Mouse (Mus musculus) forelimb bud, embryonic 11.5 days (tissue): ENCODE data around the gene Chid1.
"Not testable (repeated sequence)": the region's sequence is repeated elsewhere in the genome, so short reads cannot be mapped to it uniquely, and the experiment has no call there.

Source experiments
- DNase-seq: peaks from one replicate; pipeline ENCODE4 v3.0.0-alpha.2; 2012; ENCODE audit warnings: low read depth, low spot score

Chid1 gene

DNA sequence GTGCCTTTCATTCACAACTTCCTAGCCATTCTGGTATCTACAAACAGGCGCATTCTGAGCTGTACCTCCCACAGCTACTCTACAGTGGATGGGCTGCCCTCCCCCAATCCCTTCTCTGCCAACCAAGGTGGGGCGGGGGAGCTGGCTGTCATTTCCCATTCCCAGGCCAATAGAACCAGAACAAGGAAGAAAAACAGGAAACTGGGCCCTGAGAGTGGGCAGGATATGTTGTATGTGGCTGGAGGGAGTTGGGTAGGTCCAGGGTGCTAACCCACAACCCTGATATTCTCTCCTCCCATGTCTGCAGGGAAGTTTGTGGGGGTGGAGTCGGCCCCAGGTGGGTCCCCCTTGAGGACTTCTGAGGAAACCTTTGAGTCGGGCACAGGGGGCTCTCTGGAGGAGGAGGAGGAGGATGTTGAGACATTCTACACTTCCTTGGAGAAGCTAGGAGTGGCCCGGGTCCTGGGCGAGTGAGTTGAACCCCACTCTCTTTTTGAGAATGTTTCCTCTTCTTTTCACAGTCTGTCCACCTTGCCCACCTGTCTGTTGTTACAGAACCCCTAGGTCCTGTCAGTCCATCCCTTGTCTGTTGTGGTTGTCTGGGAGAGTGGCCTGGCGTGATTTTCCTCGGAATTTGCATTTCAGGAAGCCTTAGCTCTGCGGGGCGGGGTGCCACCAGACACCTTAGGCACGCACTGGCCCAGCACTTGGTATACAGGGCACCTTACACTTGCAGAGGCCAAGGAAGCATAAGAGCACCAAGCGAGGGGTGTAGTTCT lies 75.6 kb downstream of the Chid1 start:
- no peak for DNase-seq

DNA sequence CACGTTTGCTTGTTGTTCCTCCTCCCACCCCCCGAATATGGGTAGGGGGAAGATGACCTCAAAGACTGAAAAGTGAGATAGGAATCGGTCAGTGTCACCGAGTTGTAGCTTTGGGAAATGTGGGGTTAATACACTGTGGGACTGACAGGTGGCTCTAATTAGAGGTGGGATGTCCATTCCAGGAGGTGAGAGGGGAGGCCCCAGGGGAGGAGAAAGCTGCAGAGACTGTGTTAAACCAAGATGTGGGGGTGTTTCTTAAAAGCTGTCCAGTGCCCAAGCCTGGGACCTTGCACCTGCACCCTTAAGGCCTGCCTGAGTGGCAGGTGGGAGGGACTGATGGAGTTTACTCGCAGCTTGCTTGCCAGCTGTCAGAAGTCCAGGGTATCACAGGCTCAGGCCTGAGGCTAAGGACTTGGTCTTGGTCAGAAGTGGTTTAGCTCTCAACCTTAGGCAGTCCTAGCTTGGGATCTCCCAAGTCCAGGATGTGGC lies 77.3 kb downstream of the Chid1 start:
- no peak for DNase-seq

DNA sequence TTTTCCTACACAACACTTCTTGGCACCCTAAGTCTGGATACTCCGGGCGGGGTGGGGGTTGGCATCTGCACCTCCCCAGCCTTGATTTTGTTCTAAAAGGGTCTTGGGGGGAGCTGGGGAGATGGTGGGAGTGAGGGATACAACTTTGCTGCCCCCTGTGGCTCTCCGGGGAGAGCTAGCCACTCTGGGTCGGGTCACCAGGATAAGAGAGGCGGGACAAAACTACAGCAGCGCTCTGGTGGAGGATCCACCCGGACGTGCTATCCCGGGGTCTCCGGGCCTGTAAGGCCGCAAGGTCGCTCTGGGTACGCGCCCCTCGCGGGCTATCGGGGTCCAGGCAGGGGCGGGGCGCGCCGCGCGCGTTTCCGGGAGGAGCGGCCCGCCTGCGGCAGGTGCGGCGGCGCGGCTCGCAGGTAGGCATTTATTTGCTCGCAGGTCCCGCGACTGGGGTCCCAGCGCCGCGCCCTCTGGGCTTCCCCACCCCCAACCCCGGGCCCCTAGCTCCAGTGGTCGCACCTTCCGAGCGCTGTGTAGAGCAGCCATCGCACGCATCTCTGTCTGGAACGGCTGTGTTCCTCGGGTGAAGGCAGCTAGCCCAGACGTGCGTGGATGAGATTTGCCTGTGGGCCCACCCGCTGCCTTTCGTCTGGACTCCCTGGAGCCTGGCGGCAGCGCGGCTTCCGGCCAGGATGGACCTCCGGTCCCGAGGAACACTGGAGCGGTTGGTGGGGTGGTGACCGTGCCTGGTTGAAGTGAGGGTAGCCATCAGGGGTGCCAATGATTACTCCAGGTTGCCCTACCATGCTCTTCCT lies 77.9 kb downstream of the Chid1 start:
- no peak for DNase-seq

DNA sequence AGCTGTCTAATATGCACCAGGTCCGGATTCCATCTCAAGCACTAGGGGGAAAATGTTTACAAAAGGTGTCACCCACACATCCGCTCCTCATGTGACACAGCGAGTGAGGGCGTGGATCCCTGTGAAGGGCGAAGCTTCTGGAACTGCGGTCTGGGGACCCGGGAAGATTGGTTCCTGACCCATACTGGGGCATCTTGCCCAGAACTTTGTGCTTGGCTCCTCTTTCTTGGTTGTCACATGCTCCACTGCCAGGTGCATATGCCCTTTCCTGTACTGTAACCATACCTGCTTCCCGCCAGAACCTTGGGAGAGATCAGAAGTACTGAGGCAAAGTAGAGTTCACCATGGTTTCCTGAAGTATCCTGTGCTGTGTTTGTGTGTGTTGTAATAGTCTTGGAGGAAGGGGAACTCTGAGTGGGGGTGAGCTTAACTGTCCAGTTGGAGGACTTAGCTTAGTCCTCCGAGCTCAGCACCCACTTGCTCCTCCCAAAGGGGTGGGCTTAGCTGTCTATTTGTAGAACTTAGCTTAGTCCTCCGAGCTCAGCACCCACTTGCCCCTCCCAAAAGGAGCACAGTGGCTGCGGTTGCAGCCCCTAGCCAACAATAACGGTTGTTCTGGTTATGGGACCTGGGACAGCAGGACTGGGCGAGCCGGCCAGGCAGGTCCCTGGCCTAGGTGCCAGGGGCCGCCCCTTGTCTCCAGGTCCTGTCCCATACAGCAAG lies 79.1 kb downstream of the Chid1 start, which contains the start of gene Cracr2b:
Gene Cracr2b, plus strand, starts transcription at position 704 of the 723 bp plus-strand sequence.
- DNase-seq, result no peak

DNA sequence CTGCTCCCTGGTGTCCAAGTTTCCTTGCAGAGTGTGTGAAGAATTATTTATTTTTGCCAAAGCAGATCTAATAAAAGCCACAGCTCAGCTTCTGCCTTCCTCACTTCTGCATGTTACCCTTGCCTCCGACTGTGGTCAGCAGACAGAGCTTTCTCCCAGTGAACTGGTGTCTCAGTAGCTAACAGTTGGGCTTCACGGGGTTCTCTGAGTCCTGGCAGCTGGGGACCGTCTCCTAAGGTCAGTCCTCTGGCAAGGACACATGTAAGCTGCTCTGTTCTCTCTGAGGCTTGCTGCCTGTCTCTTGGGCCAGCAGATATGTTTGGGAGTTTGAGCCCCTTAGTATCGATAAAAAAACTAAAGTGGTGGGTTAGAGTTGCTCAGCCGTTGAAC lies 79.7 kb downstream of the Chid1 start:
- no peak for DNase-seq

DNA sequence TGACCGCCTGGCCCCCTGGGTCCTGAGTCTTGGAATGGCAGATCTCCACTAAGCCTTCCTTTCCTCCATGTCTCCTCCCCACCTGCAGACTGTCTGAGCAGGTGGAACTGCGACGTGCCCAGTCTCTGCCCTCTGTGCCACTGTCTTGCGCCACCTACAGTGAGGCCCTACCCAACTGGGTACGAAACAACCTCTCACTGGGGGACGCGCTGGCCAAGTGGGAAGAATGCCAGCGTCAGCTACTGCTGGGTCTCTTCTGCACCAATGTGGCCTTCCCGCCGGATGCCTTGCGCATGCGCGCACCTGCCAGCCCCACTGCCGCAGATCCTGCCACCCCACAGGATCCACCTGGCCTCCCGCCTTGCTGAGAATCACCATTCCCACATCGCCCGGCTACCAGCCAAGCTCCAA lies 80.4 kb downstream of the Chid1 start:
- DNase-seq, result no peak

DNA sequence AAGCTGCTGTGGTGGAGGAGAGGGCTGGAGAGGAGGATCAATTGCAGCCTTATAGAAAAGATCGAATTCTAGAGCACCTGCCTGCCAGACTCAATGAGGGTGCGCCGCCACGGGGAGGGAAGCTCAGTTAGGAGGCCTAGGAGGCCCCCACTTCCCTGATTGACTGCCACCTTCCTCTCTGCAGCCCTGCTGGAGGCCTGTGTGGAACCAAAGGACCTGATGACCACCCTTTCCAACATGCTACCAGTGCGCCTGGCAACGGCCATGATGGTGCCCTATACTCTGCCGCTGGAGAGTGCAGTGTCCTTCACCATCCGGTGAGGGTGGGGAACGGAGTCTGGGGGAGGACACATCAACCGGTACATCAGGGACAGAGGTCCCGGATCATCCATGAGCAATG lies 81.0 kb downstream of the Chid1 start:
- DNase-seq, result no peak

DNA sequence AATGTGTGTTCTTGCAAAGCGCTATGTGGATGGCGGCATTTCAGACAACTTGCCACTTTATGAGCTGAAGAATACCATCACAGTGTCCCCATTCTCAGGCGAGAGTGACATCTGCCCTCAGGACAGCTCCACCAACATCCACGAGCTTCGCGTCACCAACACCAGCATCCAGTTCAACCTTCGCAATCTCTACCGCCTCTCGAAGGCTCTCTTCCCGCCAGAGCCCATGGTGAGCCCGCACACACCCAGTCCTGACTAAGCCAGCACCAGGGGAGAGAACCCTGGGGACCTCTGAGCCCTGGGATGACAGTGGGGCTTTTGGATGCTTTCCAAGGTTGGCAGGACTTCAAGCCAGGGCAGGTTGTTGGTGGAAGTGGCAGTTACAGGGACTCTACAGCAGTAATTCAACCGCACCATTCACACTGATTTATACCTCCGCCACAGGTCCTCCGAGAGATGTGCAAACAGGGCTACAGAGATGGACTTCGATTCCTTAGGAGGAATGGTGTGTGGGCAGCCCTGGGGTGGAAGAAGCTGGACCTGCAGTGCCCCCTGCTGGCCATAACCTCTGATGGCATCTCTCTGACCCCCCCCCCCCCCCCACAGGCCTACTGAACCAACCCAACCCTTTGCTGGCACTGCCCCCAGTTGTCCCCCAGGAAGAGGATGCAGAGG lies 81.5 kb downstream of the Chid1 start:
- no peak for DNase-seq

DNA sequence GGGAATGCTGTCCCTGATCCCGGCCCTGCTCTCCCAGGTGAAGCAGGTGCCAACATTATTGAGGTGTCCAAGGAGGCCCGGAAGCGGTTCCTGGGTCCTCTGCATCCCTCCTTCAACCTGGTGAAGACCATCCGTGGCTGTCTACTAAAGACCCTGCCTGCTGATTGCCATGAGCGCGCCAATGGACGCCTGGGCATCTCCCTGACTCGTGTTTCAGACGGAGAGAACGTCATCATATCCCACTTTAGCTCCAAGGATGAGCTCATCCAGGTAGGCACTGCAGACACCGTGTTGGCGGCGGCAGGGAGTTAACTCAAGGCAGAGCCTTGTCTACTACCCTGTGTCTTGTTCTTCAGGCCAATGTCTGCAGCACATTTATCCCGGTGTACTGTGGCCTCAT lies 82.4 kb downstream of the Chid1 start:
- DNase-seq, result no peak

DNA sequence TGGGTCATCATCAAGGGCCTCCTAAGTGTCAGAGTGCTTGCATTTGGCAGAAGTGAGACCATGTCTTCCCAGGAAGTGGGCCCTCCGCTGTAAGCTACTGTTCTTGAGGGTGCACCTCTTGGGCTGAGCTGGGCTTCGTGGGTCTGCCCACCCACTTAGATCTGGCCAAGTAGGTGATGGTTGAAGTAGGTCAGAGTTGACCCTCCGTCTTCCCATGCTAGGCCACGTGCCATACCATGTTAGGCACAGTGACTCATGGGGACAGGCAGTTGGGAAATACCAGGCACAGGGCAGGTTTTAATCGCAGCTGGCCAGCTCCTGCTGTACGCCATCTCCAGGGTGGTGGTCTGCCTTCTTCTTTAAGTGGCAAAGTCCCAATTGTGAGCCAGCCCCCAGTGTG lies 82.9 kb downstream of the Chid1 start:
- no peak for DNase-seq

DNA sequence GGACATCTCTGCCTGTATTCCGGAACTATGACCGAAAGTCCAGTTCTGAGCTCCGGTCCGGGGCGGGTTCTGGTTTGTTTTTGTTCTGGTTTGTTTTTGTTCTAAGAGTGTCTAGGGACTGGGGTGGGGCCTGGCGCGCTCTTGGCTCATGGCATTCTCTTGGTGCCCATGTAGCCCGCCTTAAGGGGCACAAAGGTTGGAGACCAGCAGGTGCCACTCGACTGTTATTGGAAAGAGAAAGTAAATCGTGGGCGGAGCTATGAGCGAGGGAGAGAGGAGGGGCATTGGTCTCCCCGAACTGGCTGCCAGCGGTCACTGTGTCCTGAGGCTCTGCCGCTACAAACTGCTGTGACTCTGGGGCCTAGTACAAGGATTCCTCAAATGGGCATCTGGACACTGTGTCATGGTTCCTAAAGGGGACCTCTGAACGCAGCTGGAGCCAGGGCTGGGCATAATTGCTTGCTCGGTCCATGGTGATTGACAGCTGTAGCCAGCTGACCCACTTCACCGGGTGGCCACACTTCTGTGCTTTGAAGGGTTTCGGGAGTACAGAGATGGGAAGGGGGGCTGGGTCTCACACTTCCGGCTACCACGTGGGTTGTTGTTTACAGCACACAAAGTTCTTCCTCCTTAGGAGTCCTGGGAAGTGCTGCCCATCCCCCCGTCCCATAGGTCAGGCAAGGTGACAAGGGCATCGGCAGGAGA lies 83.9 kb downstream of the Chid1 start:
- DNase-seq, result no peak

DNA sequence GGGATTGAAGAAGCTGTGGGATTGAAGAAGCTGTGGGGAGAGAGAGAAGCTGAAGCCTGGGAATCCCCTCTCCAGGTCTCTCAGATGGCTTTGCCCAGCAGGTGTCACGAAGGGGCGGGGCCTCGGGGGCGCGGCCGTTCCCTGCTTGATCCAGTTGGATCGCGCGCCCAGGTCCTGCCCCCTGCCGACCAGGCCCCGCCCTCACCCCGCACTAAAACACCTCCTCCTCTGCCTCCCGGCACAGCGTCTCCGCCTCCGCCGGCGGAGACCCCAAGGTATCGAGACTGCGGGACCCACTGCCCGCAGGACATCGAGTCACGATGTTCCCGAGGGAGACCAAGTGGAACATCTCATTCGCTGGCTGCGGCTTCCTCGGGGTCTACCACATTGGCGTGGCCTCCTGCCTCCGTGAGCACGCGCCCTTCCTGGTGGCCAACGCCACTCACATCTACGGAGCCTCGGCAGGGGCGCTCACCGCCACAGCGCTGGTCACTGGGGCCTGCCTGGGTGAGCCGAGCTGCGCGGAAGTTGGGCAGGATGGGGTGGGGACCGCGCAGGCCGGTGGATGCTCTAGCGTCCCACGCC lies 84.6 kb downstream of the Chid1 start, which contains the start of gene Pnpla2:
Gene Pnpla2, plus strand, starts transcription at position 232 of the 585 bp plus-strand sequence.
- peak; percentile 84 for DNase-seq

DNA sequence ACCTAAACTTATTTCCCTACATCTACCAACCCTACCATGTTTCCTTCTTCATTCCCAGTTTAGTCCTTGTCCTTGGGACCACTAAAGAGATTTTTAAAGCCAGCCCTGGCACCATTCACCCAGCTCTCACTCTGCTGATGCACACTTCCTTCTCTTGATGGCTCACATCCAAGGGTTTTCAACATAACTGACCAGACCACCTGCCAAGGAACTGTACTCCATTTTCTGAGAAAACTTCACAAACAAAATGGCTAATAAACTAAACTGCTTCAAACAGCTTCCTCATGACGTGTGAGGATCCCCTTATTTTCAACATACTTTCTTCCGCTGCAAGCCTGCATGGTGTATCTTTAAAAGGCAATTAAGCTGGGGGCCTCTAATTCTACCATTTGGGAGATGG lies 86.0 kb downstream of the Chid1 start:
- DNase-seq, result no peak

DNA sequence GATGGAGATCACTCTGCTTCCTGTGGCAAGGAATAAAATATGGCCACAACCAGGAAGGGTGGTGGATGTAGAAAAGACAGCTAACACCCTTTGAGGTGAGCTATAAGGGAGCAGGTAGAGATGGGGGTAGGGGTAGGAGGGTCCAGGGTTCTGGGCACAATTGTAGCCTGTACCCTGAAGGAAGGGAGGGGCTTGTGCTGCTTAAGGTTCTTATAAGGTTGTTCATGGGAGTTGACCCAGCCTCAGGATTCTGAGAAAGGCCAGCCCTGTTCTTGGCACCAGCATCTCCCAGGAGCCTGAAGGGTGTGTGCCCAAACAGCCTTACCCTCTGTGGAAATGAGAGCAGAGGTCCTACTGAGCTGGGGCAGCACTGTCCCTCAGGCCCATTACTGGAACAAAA lies 87.7 kb downstream of the Chid1 start:
- DNase-seq, result no peak

DNA sequence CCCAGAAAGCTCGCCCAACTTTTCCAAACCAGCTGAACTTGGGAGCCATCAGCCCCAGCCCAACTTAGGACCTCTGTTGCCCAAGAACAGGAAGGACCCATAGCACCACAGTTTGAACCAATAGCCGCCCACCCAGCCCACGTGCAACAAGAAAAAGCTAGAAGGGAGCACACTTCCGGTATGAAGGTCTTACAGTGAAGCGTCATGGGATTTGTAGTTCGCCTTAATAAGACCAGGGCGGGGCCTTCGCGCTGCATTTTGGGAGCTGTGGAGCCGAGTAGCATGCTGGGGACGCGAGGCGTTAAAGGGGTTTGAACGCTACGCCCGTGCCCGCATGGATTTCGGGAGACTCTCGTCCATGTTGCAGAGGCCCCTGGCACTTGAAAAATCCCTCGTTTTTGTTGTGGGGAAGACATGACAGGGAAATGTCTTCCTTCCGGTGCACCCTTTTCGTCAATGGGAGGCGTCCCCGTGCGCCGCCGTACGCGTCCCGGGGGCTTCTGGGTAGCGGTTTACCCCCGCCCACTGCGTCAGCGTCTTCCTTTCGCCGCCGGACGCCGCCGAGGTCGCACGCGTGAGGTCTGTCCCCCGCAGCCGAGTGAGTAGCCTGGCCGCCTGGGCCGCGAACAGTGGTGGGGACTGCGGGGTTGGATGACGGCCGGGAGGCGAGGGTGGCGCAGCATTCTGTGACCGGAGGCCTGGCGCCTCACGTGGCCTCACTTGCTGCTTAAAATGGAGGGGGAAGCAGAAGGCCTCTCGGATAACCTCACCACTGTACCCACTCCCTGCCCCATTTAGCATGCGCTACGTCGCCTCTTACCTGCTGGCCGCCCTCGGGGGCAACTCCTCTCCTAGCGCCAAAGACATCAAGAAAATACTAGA lies 92.3 kb downstream of the Chid1 start, which contains the start of gene Rplp2:
Gene Rplp2, plus strand, starts transcription at position 261 of the 882 bp plus-strand sequence.
- peak; percentile 92 for DNase-seq

DNA sequence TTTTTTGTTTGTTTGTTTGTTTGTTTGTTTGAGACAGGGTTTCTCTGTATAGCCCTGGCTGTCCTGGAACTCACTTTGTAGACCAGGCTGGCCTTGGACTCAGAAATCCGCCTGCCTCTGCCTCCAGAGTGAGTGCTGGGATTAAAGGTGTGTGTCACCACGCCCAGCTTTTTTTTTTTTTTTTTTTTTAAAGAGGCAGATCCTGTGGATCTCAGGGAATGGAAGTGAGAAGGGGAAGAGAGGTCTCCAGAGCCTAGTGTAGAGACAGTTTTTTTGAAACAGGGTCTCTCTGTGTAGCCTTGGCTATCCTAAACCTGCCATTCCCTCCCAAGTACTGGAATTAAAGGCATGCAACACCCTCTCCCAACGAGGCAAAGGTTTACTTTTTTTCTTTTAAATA lies 93.3 kb downstream of the Chid1 start:
- not testable (repeated sequence) for DNase-seq

DNA sequence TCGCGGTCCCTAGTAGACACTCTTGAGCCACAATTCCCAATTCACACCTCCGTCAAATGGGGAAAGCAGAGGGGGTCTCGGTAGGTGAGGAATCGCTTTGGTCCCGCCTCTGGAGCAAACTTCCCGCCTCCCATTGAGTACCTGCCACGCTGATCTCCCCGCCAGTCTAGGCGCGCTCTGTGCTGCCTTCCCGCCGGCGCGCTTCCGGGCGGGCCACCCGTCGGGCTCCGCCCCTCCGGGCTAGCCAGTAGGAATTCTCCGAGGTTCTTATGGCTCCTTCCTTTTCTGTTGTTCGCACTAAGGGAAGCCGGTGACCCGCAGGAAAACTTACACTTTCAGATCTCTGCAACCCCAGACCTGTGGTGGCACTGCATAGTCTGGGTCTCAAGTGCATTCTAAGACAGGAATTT lies 95.8 kb downstream of the Chid1 start, which contains the start of gene Pidd1:
Gene Pidd1, minus strand, starts transcription at position 198 of the 410 bp plus-strand sequence.
- DNase-seq, result no peak
